Mouse (Mus musculus) intestine, embryonic 16.5 days (tissue): ENCODE data around the gene Pcsk6. TPM values are rescaled to one million over a fixed set of nuclear protein-coding genes. Genes with fewer than 3 reads are reported as not detected.

Experiments used
- ATAC-seq: fragments of 200-750 bp; cut with Nextera tagmentation; 2 replicates; pipeline ENCODE4 v1.8.0; 2017; ENCODE audit warnings: moderate TSS enrichment, moderate library complexity
- H3K27ac ChIP-seq: fragments of 300-500 bp; sonication (generic); 2 replicates; pipeline ENCODE4 v1.5.1; 2014; ENCODE audit warnings: mild to moderate bottlenecking, low read length
- H3K27me3 ChIP-seq: fragments of 300-500 bp; sonication (generic); replicated peaks from 2 replicates; pipeline ENCODE4 v1.6.1; 2014; ENCODE audit warnings: low read length, control low read depth, mixed read lengths; ENCODE audit not compliant: control insufficient read depth, insufficient read depth
- H3K36me3 ChIP-seq: fragments of 300-500 bp; sonication (generic); 2 replicates; pipeline ENCODE4 v1.6.1; 2014; ENCODE audit warnings: low read length, control low read depth; ENCODE audit not compliant: control insufficient read depth, insufficient read depth
- H3K4me1 ChIP-seq: fragments of 300-500 bp; sonication (generic); 2 replicates; pipeline ENCODE4 v1.6.1; 2014; ENCODE audit warnings: low read length, control low read depth, mixed read lengths; ENCODE audit not compliant: control insufficient read depth, insufficient read depth
- H3K4me2 ChIP-seq: fragments of 300-500 bp; sonication (generic); 2 replicates; pipeline ENCODE4 v1.6.1; 2014; ENCODE audit warnings: low read depth, low read length, control low read depth
- H3K4me3 ChIP-seq: fragments of 300-500 bp; sonication (generic); 2 replicates; pipeline ENCODE4 v1.5.1; 2014; ENCODE audit warnings: mild to moderate bottlenecking, low read length
- H3K9ac ChIP-seq: fragments of 300-500 bp; sonication (generic); 2 replicates; pipeline ENCODE4 v1.6.1; 2014; ENCODE audit warnings: low read depth, low read length
- H3K9me3 ChIP-seq: fragments of 300-500 bp; sonication (generic); 2 replicates; pipeline ENCODE4 v1.6.1; 2016; ENCODE audit warnings: low read length, control low read depth; ENCODE audit not compliant: control insufficient read depth
- WGBS: fragments of 180-500 bp; shearing (Covaris S2); extraction: QIAGEN DNeasy Blood & Tissue Kit; methylation state at CpG from one replicate; pipeline ENCODE4 v1.1.7; 2014; 5-methylcytosine and 5-hydroxymethylcytosine counted together
- polyA plus RNA-seq: library from polyadenylated mRNA; unstranded; fragments of >200 nt; fragmentation: Nextera tagmentation; extraction: Ambion mirVana; gene quantifications from 2 replicates; pipeline ENCODE4 v1.2.1, GENCODE M21; 2015

Gene Pcsk6
- polyA plus RNA-seq, 1 experiment from 2014 or later = 2.3 TPM

DNA sequence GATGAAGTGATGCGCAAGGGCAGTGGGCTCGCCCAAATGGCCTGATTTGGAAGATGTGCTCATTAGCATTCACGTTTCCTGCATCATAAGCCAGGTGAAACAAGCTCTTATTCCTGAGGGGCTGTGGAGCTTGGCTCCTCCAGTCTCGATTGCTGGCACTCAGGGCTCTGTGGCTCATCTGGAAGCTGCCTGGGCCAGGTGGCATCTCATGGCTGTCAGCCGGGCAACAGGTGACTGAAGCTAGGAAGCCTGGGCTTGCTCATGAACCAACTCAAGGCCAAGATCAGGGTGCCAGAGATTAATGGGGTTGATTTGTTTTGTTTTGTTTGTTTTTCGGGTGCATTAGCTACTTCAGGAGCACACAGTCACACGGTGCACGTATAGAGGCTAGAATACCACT lies 231.1 kb downstream of the Pcsk6 start:
- WGBS = 88% methylated on average over 8 of the region's 8 CpGs
- ATAC-seq = no peak
- no peaks in the 10 kb centered on the region for H3K4me1 ChIP-seq

DNA sequence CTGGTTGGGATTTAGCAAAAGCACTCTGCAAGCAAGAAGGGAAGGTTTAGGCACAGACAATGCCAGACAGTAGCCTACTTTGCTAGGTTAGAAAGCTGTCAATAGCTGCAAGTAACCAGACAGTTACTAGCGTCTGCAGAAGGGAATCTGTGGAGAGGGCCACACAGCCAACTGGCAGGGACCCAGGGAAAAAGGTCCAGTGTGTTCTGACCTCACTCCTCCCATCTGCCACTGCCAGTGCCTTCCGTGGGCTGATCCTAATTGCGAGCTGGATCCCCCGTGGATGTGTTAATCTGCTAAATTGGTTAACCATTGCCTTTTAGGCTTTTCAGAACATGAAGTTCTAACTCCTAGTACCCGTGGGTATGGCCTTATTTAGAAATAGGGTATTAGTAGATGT lies 232.6 kb downstream of the Pcsk6 start:
- H3K4me1 ChIP-seq = no peaks in the 10 kb centered on the region
- ATAC-seq = no peak

More for the DNA sequence above, 231.1 kb downstream of the Pcsk6 start:
- no peaks in the 10 kb centered on the region for H3K27me3 ChIP-seq
- peaks cover 8% of the 10 kb centered on the region; the same call in 1 of the 2 replicates for H3K36me3 ChIP-seq
- H3K27ac ChIP-seq = no peak overlapping the region
- no peak overlapping the region for H3K9ac ChIP-seq
- H3K9me3 ChIP-seq = no peaks in the 10 kb centered on the region
- H3K4me3 ChIP-seq = no peak overlapping the region
- H3K4me2 ChIP-seq = no peak overlapping the region

DNA sequence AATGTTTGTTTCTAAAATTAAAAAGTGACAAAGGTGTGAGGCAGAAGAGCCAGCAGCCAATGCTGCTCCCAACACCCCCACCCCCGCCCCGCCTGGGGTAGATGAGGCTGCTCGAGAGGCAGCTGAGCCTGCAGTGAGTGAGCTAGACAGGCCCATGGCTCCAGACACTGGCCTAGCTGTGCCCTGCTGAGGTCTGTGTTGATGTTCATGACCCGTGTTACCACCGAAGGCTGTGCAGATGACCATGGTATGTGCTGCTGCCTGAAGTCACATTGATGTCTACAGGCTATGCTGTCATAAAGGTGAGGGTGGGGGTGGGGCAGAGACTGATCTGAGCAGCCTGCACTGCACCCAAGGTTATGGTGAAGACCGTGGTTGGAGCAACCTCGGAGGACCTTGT lies 237.3 kb downstream of the Pcsk6 start:
- Histone ChIP-seq H3K4me1 (no peaks in the 10 kb centered on the region), H3K27ac (no peak overlapping the region), H3K4me3 (no peak overlapping the region), H3K9ac (no peak overlapping the region), H3K4me2 (no peak overlapping the region), H3K27me3 (no peaks in the 10 kb centered on the region), H3K9me3 (no peaks in the 10 kb centered on the region), H3K36me3 (no peaks in the 10 kb centered on the region)
- WGBS = 84% methylated on average over 7 of the region's 7 CpGs
- no peak for ATAC-seq

More for the DNA sequence above, 232.6 kb downstream of the Pcsk6 start:
- Histone ChIP-seq H3K27me3 (no peaks in the 10 kb centered on the region), H3K9me3 (no peaks in the 10 kb centered on the region), H3K4me2 (no peak overlapping the region), H3K36me3 (peaks cover 2% of the 10 kb centered on the region; the same call in 1 of the 2 replicates), H3K27ac (no peak overlapping the region), H3K4me3 (no peak overlapping the region), H3K9ac (no peak overlapping the region)
- 74% methylated on average over 5 of the region's 5 CpGs for WGBS

Other genes starting within 250 kb of the Pcsk6 start
- gene Tarsl2, start 216.8 kb upstream of the Pcsk6 start, polyA plus RNA-seq = 5.9 and 6.6 TPM in 2 replicates
- 78.0 and 87.3 TPM in 2 replicates for gene Tm2d3, start 170.6 kb upstream of the Pcsk6 start, polyA plus RNA-seq
- not detected in 2 replicates for gene Gm45213, start 181.9 kb downstream of the Pcsk6 start, polyA plus RNA-seq
- gene Snrpa1, start 197.3 kb downstream of the Pcsk6 start, polyA plus RNA-seq = 137 and 156 TPM in 2 replicates
- gene Selenos, start 217.9 kb downstream of the Pcsk6 start, polyA plus RNA-seq = 129 and 138 TPM in 2 replicates
- gene Chsy1, start 247.8 kb downstream of the Pcsk6 start, polyA plus RNA-seq = 6.3 and 7.0 TPM in 2 replicates